Mouse (Mus musculus) left cerebral cortex, adult 11 months (tissue): ENCODE results near the gene Spata18.

ENCODE experiments used
- DNase-seq: peaks from one replicate; pipeline ENCODE4 v3.0.0; 2022; ENCODE audit warnings: low spot score

The Spata18 gene

GRCm38 (mm10) chr5:73666695-73667094, 15.5 kb downstream of the Spata18 start:
- no peak for DNase-seq

DNA sequence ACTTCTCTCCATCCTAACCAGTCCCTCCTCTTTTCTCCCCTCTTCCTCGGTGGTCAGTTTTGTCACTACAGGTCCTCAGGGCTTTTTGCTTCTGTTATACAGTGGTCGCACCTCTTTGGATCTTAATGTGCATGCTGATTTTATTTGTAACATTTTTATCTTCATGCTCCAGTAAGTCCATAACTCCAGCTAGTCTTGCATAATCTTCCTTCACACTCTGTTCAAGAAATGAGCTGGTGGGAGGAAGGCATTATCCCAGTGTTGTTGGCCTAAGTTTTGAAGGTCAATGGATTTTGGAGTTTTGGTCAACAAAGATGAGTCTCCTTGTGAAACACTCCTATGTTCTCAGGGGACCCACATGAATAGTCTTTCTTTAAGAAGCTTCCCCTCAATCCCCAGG, 16.7 kb downstream of the Spata18 start:
- DNase-seq = no peak

DNA sequence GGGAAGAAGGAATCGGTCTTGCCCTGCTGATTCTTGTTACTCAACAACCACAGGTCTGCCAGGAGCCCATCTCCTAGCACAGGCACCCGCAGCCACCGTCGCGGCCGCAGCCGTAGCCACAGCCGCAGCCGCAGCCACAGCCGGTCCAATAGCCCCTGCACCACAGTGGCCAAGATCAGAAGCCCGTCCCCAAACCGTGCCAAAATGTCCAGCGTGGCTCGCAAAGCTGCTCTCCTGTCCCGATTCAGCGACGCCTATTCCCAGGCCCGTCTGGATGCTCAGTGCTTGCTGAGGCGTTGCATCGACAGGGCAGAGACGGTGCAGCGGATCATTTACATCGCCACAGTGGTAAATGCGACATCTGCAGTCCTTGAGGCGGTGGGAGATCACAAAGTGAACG, 18.2 kb downstream of the Spata18 start:
- DNase-seq = no peak

DNA sequence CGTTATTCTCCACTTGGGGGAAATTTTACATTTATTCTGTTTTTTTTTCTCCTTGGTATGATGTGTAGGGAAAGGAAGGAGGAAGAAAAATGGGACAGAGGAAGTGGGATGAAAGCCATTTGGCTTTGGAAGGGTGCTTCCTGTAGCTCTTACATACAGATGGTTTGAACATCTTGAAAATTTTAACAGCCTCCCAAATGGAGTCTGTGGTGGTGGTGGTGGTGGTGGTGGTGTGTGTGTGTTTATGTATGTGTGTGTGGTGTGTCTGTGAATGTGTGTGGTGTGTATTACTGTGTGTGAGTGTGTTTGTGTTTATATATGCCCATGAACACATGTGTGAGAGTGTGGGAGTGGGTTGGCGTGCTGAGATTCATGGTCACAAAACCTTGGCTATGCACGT, 24.4 kb downstream of the Spata18 start:
- no peak for DNase-seq

DNA sequence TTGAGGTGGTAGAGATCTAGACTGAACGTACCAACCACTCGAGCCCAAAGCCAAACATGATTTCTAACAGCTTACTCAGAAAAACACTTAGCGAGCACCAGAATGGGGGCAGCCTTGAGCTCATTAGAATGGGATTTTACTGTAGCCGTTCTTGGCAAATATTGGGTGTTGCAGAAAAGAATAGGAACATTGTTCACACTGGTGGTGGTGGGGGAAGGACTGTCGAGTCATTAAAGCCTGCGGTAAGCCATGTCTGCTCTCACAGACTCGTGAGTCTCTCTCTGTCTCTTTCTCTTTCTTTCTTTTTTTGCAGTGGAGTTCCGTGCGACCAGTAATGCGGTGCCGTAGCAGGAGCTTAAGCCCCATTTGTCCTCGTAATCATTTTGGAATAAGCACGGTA, 25.4 kb downstream of the Spata18 start:
- peak; percentile 30 for DNase-seq

- no peak for DNase-seq
Observed at GRCm38 (mm10) chr5:73683221-73683620, 32.0 kb downstream of the Spata18 start.

GRCm38 (mm10) chr5:73683706-73684409, 32.7 kb downstream of the Spata18 start:
- no peak for DNase-seq

GRCm38 (mm10) chr5:73686149-73686548, 35.0 kb downstream of the Spata18 start:
- DNase-seq = no peak

- no peak for DNase-seq
Observed at GRCm38 (mm10) chr5:73688576-73688975, 37.4 kb downstream of the Spata18 start.

- no peak for DNase-seq
Observed at GRCm38 (mm10) chr5:73690146-73690545, 39.0 kb downstream of the Spata18 start.

DNA sequence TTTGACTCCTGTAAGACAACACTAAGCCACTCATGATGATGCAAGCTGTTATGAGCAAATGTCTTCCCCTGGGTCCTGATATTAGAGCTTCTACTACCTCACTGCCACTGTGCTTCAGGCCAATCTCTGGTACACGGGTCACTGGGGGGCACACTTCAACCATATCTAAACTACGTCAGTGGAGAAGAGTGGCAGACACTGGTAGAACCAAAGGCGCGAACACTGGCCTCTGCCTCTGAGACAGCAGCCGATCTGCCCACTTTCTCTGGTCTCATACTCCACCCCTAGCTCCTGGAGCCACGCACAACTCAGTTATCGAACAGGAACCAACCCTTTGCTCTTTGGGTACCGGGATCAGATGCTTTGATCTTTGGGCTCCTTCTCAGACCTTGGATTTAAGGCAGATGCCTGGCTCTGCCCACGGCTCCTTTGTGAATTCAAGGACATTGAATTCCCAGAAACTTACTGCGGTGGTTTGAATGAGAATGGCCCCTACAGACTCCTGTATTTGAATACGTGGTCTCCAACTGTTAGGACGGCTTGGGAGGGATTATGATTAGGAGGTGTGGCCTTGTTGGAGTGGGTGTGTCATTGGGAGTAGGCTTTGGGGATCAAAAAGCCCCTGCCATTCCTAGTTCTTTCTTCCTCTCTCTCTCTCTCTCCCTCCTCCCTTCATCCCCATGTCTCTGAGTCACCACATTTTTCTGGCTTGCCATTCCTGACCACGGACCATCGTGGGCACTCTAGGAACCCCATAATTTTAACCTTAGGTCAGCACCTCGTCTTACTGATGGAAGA, 40.7 kb downstream of the Spata18 start:
- no peak for DNase-seq

DNA sequence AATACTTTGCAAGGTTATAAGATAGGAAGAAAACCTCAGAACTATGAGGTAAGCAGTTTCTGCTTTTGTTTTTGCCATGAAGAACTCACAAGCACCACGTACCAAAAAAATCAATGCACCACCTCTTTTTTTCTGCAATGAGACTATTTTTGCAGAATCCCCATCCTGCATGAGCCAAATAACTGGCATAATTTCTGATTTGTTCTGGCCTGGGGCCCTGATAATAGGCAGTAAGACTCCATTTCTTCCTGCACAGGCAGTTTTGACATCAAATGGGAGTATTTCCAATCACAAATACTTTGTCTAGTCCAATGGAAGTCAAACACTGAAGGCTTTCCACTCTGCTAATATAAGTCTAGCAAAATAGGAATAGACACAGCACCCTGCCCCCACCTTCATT, 42.6 kb downstream of the Spata18 start:
- DNase-seq = no peak

DNA sequence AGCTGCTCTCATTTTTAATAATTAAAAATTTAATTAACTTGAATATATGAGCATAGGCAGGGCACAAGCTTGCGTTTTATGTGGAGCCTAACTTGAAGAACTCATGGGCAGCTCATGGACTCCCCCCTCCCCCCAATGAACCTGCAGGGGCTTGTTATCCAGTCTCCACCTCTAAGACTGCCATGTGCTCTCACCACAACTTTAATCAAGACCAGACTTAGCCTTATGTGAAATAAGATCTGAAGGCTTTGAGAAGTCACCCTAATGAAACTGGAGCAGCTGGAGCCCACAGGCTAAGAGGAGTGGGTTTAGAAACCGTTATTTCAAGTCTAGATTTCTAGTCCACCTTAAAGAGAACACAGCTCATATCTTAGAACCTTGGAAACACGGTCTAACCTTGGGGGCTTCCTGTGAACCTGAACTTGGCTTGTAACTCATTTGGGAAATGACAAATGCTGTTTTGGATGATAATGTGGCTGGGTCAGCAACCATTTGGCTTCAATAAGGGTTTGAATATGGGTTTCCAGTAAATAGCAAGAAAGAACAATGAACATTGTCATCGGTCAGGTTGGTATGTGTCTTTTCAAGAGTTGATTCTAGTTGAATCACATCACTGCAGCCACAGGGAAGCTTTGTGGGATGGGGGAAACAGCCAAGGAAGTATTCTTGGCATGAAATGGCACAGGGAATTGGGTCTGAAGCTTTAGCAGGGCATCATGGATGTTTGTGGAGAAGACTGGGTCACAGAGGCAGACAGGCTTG, 43.3 kb downstream of the Spata18 start:
- no peak for DNase-seq

DNA sequence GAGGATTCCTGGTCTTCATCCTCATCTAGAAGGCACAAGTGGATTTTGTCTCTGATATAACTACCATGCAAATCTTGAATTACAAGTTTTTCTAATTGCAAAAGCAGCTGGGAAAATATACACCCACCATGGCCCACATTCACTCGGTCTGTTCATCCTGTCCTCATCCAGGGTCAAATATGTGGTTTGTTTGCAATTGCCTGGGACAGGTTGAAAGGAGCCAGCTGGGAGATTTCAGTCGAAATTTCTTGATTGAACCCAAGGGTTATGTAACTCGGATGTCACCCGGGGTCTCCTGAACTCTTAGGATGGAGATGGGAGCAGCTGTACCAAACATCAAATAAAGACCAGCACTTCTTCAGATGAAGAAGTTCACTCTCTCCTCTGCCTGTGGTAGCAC, 46.5 kb downstream of the Spata18 start:
- DNase-seq = no peak

GRCm38 (mm10) chr5:73701063-73701890, 50.1 kb downstream of the Spata18 start:
- DNase-seq = no peak

DNA sequence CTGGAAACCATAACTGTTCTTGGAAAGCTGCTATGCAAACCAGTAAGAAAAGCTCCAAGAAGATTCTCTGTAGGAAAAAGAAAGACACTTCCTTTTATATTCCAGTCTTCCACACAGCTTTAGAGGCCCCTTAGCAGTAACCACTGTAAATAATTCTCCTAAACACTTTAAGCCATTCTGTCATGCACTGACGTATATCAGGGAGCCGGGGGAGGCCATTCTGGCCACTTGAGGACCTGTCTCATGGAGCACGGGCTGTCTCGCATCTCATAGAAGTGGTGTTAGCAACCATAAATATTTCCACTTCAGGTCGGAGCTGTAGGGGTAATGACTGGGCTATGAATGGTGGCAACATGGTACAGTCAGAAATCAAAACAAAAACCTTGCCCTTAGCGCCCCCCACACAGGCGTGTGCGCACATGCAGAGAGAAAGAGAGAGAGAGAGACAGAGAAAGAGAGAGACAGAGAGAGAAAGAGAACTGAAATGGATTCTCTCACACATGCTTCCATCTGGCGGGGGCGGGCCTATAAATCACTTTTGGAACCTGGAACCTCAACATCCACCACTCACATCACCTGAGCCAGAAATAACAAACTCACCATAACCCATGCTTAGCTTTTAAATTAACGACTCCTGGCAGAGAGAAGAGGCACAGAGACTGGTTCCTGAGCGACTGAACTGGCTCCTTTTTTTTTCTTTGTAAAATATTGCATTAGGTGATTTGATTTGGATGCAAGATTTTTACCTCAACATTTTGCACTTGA, 50.9 kb downstream of the Spata18 start:
- no peak for DNase-seq

GRCm38 (mm10) chr5:73703096-73703495, 51.9 kb downstream of the Spata18 start:
- no peak for DNase-seq

DNA sequence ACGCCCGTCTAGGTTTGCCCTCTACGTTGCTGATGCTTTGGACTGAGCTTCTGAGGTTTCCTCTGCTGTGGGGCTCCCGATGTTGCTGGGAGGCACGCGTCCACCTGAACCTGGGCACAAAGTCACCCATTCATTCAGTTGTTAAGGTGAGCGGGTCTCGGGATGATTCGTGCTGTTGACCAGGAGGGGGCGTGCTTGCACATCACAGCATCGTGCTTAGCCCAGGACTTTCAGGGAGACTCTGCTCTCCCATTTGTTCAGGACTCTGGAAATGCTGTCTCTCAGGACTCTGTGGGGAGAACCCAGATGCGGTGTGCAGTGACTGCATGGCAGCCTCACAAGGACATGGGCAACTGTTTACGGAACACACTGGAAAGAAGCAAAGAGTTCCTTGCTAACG, 53.1 kb downstream of the Spata18 start:
- DNase-seq = no peak

DNA sequence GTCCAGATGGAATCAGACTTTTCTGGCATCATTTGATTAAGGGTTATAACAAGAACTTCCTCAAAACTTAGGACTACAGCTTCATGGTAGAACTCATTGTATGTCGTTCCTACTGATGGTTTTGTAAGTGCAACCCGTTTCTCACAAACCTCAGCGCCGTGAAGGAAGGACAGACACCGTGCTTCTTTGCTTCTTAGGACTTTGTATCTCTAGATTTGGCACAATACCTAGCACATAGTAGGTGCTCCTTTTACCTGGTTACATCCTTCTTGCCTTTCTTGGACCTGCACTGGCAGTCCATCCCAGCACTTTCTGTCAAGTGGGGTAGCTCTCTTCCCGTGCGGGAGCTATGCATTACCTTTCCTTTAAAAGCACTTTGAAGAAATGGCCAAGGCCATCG, 53.6 kb downstream of the Spata18 start:
- no peak for DNase-seq

DNA sequence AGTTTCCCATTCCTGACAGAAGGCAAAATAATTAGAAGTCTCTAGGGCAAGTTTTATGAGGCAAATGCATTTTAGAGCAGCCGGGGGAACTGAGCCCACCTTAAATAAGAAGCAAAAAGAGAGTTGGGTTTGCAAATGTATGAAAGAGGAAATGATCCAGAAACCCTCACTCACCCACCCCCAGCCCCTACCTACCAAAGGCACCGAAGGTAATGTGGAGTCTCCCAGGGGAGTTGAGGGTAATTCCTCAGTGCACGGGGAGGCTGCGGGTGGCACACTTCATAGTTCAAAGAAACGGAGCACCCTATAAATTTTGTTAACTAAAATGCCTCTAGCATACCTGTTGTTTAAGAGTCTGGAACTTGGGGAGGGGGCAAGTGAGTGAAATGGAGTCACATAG, 54.1 kb downstream of the Spata18 start:
- DNase-seq = no peak

GRCm38 (mm10) chr5:73712852-73713251, 61.7 kb downstream of the Spata18 start:
- no peak for DNase-seq
